Mouse (Mus musculus): Measurements from ENCODE around the gene Hoxd13.

GRCm38 (mm10) chr2:74720384-74720783 lies 52.3 kb downstream of the Hoxd13 start:
- TF ChIP-seq CTCF (IDR thresholded peaks at IDR 0.05; ENCODE audit: low read depth) (no peak), EP300 (IDR thresholded peaks at IDR 0.05; ENCODE audit: low read depth) (no peak)

Data from liver, postnatal 0 days (tissue).